Mouse (Mus musculus) liver, embryonic 11.5 days (tissue): ENCODE measurements around the gene Hid1. TPM values are rescaled to one million over a fixed set of nuclear protein-coding genes. Genes with fewer than 3 reads are reported as not detected.
A peak's percentile ranks its signal among the peaks of the same experiment; 100 is the strongest.

Experiments
- ATAC-seq: fragments of 200-750 bp; cut with Nextera tagmentation; replicated peaks from 2 replicates; pipeline ENCODE4 v1.8.0; 2017; ENCODE audit warnings: moderate number of reproducible peaks, mild to moderate bottlenecking, moderate TSS enrichment, moderate library complexity; ENCODE audit not compliant: low FRiP score
- DNase-seq: peaks from one replicate; pipeline ENCODE4 v3.0.0-alpha.2; 2017; ENCODE audit warnings: low spot score
- H3K27ac ChIP-seq: fragments of 300-500 bp; sonication (generic); 2 replicates; pipeline ENCODE4 v1.5.1; 2014; ENCODE audit warnings: mild to moderate bottlenecking, low read depth, low read length, control low read depth
- H3K27me3 ChIP-seq: fragments of 300-500 bp; sonication (generic); replicated peaks from 2 replicates; pipeline ENCODE4 v1.6.1; 2014; ENCODE audit warnings: low read length, mixed read lengths; ENCODE audit not compliant: control insufficient read depth, insufficient read depth
- H3K36me3 ChIP-seq: fragments of 300-500 bp; sonication (generic); 2 replicates; pipeline ENCODE4 v1.6.1; 2014; ENCODE audit warnings: mild to moderate bottlenecking, low read length, moderate library complexity, mixed read lengths; ENCODE audit not compliant: control insufficient read depth, insufficient read depth
- H3K4me1 ChIP-seq: fragments of 300-500 bp; sonication (generic); replicated peaks from 2 replicates; pipeline ENCODE4 v1.6.1; 2014; ENCODE audit warnings: low read length, mixed read lengths; ENCODE audit not compliant: control insufficient read depth, insufficient read depth
- H3K4me2 ChIP-seq: fragments of 300-500 bp; sonication (generic); 2 replicates; pipeline ENCODE4 v1.6.1; 2014; ENCODE audit warnings: mild to moderate bottlenecking, control low read depth, moderate library complexity
- H3K4me3 ChIP-seq: fragments of 300-500 bp; sonication (generic); 2 replicates; pipeline ENCODE4 v1.5.1; 2014; ENCODE audit warnings: low read depth, low read length, control low read depth
- H3K9ac ChIP-seq: fragments of 300-500 bp; sonication (generic); 2 replicates; pipeline ENCODE4 v1.6.1; 2014; ENCODE audit warnings: low read depth, low read length, control low read depth
- H3K9me3 ChIP-seq: fragments of 300-500 bp; sonication (generic); 2 replicates; pipeline ENCODE4 v1.6.1; 2016; ENCODE audit warnings: low read length, inconsistent platforms, mixed read lengths; ENCODE audit not compliant: control insufficient read depth
- WGBS: fragments of 180-500 bp; shearing (Covaris S2); extraction: QIAGEN DNeasy Blood & Tissue Kit; methylation state at CpG from one replicate; pipeline ENCODE4 v1.1.7; 2014; 5-methylcytosine and 5-hydroxymethylcytosine counted together
- polyA plus RNA-seq: library from polyadenylated mRNA; unstranded; fragments of >200 nt; fragmentation: Nextera tagmentation; extraction: Ambion mirVana; gene quantifications from 2 replicates; pipeline ENCODE4 v1.2.1, GENCODE M21; 2014

Gene Hid1
- polyA plus RNA-seq, 1 experiment from 2014 or later = 2.2 TPM

GRCm38 (mm10) chr11:115371354-115371753 is 3.8 kb upstream of the Hid1 start:
- DNase-seq (no peak), ATAC-seq (no peak)
- no peak overlapping the region for H3K4me3 ChIP-seq
- no peak overlapping the region for H3K9ac ChIP-seq
- no peak overlapping the region for H3K4me2 ChIP-seq
- no peak overlapping the region for H3K27ac ChIP-seq
- H3K4me1 ChIP-seq = peaks cover 14% of the 10 kb centered on the region
- peaks cover 71% of the 10 kb centered on the region for H3K27me3 ChIP-seq
- no peaks in the 10 kb centered on the region for H3K36me3 ChIP-seq
- no peaks in the 10 kb centered on the region for H3K9me3 ChIP-seq
- WGBS = 56% methylated on average over 8 of the region's 8 CpGs

- H3K27me3 ChIP-seq = peaks cover 68% of the 10 kb centered on the region
- no peak overlapping the region for H3K4me2 ChIP-seq
- no peaks in the 10 kb centered on the region for H3K36me3 ChIP-seq
- peaks cover 14% of the 10 kb centered on the region for H3K4me1 ChIP-seq
- DNase-seq (no peak), ATAC-seq (no peak)
- no peak overlapping the region for H3K4me3 ChIP-seq
- WGBS = 48% methylated on average over 7 of the region's 7 CpGs
- no peak overlapping the region for H3K27ac ChIP-seq
- H3K9ac ChIP-seq = no peak overlapping the region
- no peaks in the 10 kb centered on the region for H3K9me3 ChIP-seq
Measured at GRCm38 (mm10) chr11:115370368-115370767, 2.8 kb upstream of the Hid1 start.

- no peaks in the 10 kb centered on the region for H3K9me3 ChIP-seq
- H3K36me3 ChIP-seq = no peaks in the 10 kb centered on the region
- H3K27me3 ChIP-seq = peaks cover 41% of the 10 kb centered on the region
- H3K4me3 ChIP-seq = peak overlapping the region; percentile 49
- H3K4me1 ChIP-seq = peaks cover 10% of the 10 kb centered on the region; the same call in 1 of the 2 replicates
- peak overlapping the region; percentile 16; the same call in 1 of the 2 replicates for H3K9ac ChIP-seq
- H3K4me2 ChIP-seq = peak overlapping the region; percentile 89
- no peak overlapping the region for H3K27ac ChIP-seq
- DNase-seq = no peak
- ATAC-seq = 0 out of 2 replicates have a peak, but pooled peaks have one; percentile 10
- 6% methylated on average over 28 of the region's 28 CpGs for WGBS
Measured at GRCm38 (mm10) chr11:115366706-115367394, 706 bp downstream of the Hid1 start.

GRCm38 (mm10) chr11:115366039-115366705 is 1.4 kb downstream of the Hid1 start:
- Histone ChIP-seq H3K9me3 (no peaks in the 10 kb centered on the region), H3K9ac (no peak overlapping the region)

GRCm38 (mm10) chr11:115364136-115364535 is 3.4 kb downstream of the Hid1 start:
- Histone ChIP-seq H3K4me3 (no peak overlapping the region), H3K27me3 (peaks cover 30% of the 10 kb centered on the region)

More at GRCm38 (mm10) chr11:115366039-115366705, 1.4 kb downstream of the Hid1 start:
- H3K27me3 ChIP-seq = peaks cover 34% of the 10 kb centered on the region
- H3K4me2 ChIP-seq = no peak overlapping the region
- no peak overlapping the region for H3K4me3 ChIP-seq
- ATAC-seq (no peak), DNase-seq (no peak)
- H3K27ac ChIP-seq = no peak overlapping the region
- peaks cover 10% of the 10 kb centered on the region; the same call in 1 of the 2 replicates for H3K4me1 ChIP-seq
- 31% methylated on average over 7 of the region's 7 CpGs for WGBS
- H3K36me3 ChIP-seq = no peaks in the 10 kb centered on the region

GRCm38 (mm10) chr11:115359726-115360125 is 7.8 kb downstream of the Hid1 start:
- Histone ChIP-seq H3K27ac (no peak overlapping the region), H3K27me3 (peaks cover 8% of the 10 kb centered on the region)
- ATAC-seq = no peak

More at GRCm38 (mm10) chr11:115364136-115364535, 3.4 kb downstream of the Hid1 start:
- DNase-seq (no peak), ATAC-seq (no peak)
- WGBS = 82% methylated on average over 3 of the region's 3 CpGs
- Histone ChIP-seq H3K36me3 (no peaks in the 10 kb centered on the region), H3K27ac (no peak overlapping the region), H3K9me3 (no peaks in the 10 kb centered on the region), H3K9ac (no peak overlapping the region), H3K4me1 (peaks cover 10% of the 10 kb centered on the region), H3K4me2 (no peak overlapping the region)

GRCm38 (mm10) chr11:115359293-115359692 is 8.3 kb downstream of the Hid1 start:
- ATAC-seq (no peak), DNase-seq (no peak)
- Histone ChIP-seq H3K4me2 (no peak overlapping the region), H3K9ac (no peak overlapping the region), H3K27ac (no peak overlapping the region), H3K36me3 (no peaks in the 10 kb centered on the region), H3K9me3 (no peaks in the 10 kb centered on the region), H3K4me1 (no peaks in the 10 kb centered on the region; the same call in 1 of the 2 replicates), H3K4me3 (no peak overlapping the region), H3K27me3 (peaks cover 8% of the 10 kb centered on the region)
- 43% methylated on average over 3 of the region's 3 CpGs for WGBS

More at GRCm38 (mm10) chr11:115359726-115360125, 7.8 kb downstream of the Hid1 start:
- no peak for DNase-seq
- H3K4me3 ChIP-seq = no peak overlapping the region
- no peaks in the 10 kb centered on the region for H3K36me3 ChIP-seq
- H3K4me2 ChIP-seq = no peak overlapping the region
- no peak overlapping the region for H3K9ac ChIP-seq
- H3K4me1 ChIP-seq = no peaks in the 10 kb centered on the region; the same call in 1 of the 2 replicates
- H3K9me3 ChIP-seq = no peaks in the 10 kb centered on the region
- 64% methylated on average over 6 of the region's 6 CpGs for WGBS

GRCm38 (mm10) chr11:115358468-115358867 is 9.1 kb downstream of the Hid1 start:
- 16% methylated on average over 5 of the region's 5 CpGs for WGBS

More at GRCm38 (mm10) chr11:115358468-115358867, 9.1 kb downstream of the Hid1 start:
- no peak overlapping the region for H3K4me2 ChIP-seq
- H3K9me3 ChIP-seq = no peaks in the 10 kb centered on the region
- no peak for DNase-seq
- peaks cover 8% of the 10 kb centered on the region for H3K27me3 ChIP-seq
- H3K4me3 ChIP-seq = no peak overlapping the region
- no peaks in the 10 kb centered on the region for H3K36me3 ChIP-seq
- no peak overlapping the region for H3K9ac ChIP-seq
- H3K27ac ChIP-seq = no peak overlapping the region
- no peaks in the 10 kb centered on the region; the same call in 1 of the 2 replicates for H3K4me1 ChIP-seq
- no peak for ATAC-seq
